Mouse (Mus musculus): ENCODE results near the gene Hoxc9. TPM values are rescaled to one million over a fixed set of nuclear protein-coding genes. Genes with fewer than 3 reads are reported as not detected.

Gene Hoxc9
- total and polyA plus RNA-seq, 3 experiments: 0.12 to 0.26 TPM; not detected in 1

GRCm38 (mm10) chr15:102967511-102968397, 8.5 kb upstream of the Hoxc9 start:
- Histone ChIP-seq H3K79me2 (replicated peaks; ENCODE audit: control insufficient read depth, extremely low read depth, insufficient read depth, poor library complexity, severe bottlenecking) (no peaks in the 10 kb centered on the region), H3K4me1 (ENCODE audit: control insufficient read depth in 1 of 2, insufficient read depth in 2 of 2) (peaks cover 9 to 28% of the 10 kb centered on the region in 2 experiments), H3K27me3 (replicated peaks) (peaks cover 95% of the 10 kb centered on the region), H3K36me3 (replicated peaks in 1 of 2; ENCODE audit: control insufficient read depth in 1 of 2, insufficient read depth in 1 of 2, low read length in 1 of 2) (no peaks in the 10 kb centered on the region), H3K9ac (ENCODE audit: insufficient read depth, low read depth) (no peak overlapping the region), H3K9me3 (replicated peaks; ENCODE audit: low read length) (no peaks in the 10 kb centered on the region), H3K4me2 (ENCODE audit: insufficient read depth, low read depth, poor library complexity, severe bottlenecking) (no peak overlapping the region), H3K27ac (ENCODE audit: insufficient read depth, low read depth) (no peak overlapping the region), H3K4me3 (replicated peaks in 1 of 3; ENCODE audit: low read depth in 2 of 3, low read length in 2 of 3, poor library complexity in 1 of 3) (no peak overlapping the region)
- no peak for DNase-seq (ENCODE audit: extremely low read depth)
- dilution Hi-C loops (cut with MboI; ENCODE audit: extremely low pct_ligation_motif_present, extremely low pct_unique_long_range_greater_than_20kb, low sequenced_read_pairs): no loop called here
- TF ChIP-seq SIN3A (IDR thresholded peaks at IDR 0.05; ENCODE audit: low read length): no peak
- TF ChIP-seq CTCF (conservative IDR thresholded peaks at IDR 0.05 in 1 of 2, IDR thresholded peaks at IDR 0.05 in 1 of 2; ENCODE audit: low read depth in 2 of 2, low read length in 2 of 2): no peak
- no peak for TF ChIP-seq POLR2AphosphoS2 (IDR thresholded peaks at IDR 0.05; ENCODE audit: low read depth, low read length)
- no peak for TF ChIP-seq POLR2A (IDR thresholded peaks at IDR 0.05; ENCODE audit: low read depth, low read length)
- TF ChIP-seq MYC (IDR thresholded peaks at IDR 0.05; ENCODE audit: low read depth, low read length): no peak
- no peak for TF ChIP-seq HCFC1 (IDR thresholded peaks at IDR 0.05; ENCODE audit: low read depth, low read length)
- no peak for TF ChIP-seq NELFE (IDR thresholded peaks at IDR 0.05; ENCODE audit: low read depth, low read length)
- TF ChIP-seq NRF1 (IDR thresholded peaks at IDR 0.05; ENCODE audit: low read depth, low read length): no peak
- no peak for TF ChIP-seq ZKSCAN1 (IDR thresholded peaks at IDR 0.05; ENCODE audit: borderline replicate concordance, low read depth, low read length)
- no peak for TF ChIP-seq MEF2A (IDR thresholded peaks at IDR 0.05; ENCODE audit: borderline replicate concordance, low read depth, low read length)
- in situ Hi-C loops (cut with MboI; ENCODE audit: low pct_ligation_motif_present, low pct_unique_long_range_greater_than_20kb, low sequenced_read_pairs): no loop called here

GRCm38 (mm10) chr15:102969296-102969695, 6.9 kb upstream of the Hoxc9 start:
- H3K36me3 ChIP-seq (replicated peaks in 1 of 2; ENCODE audit: control insufficient read depth in 1 of 2, insufficient read depth in 1 of 2, low read length in 1 of 2): no peaks in the 10 kb centered on the region
- H3K4me2 ChIP-seq (ENCODE audit: insufficient read depth, low read depth, poor library complexity, severe bottlenecking): no peak overlapping the region
- DNase-seq (ENCODE audit: extremely low read depth): no peak
- peaks cover 95% of the 10 kb centered on the region for H3K27me3 ChIP-seq (replicated peaks)
- dilution Hi-C loops (cut with MboI; ENCODE audit: extremely low pct_ligation_motif_present, extremely low pct_unique_long_range_greater_than_20kb, low sequenced_read_pairs): no loop called here
- no peak overlapping the region for H3K4me3 ChIP-seq (replicated peaks in 1 of 3; ENCODE audit: low read depth in 2 of 3, low read length in 2 of 3, poor library complexity in 1 of 3)
- no peak for TF ChIP-seq MAFK (IDR thresholded peaks at IDR 0.05; ENCODE audit: insufficient replicate concordance, low read length)
- TF ChIP-seq CTCF (conservative IDR thresholded peaks at IDR 0.05 in 1 of 2, IDR thresholded peaks at IDR 0.05 in 1 of 2; ENCODE audit: low read depth in 2 of 2, low read length in 2 of 2): no peak
- no peak for TF ChIP-seq USF1 (IDR thresholded peaks at IDR 0.05; ENCODE audit: low read depth, low read length)
- no peak for TF ChIP-seq HCFC1 (IDR thresholded peaks at IDR 0.05; ENCODE audit: low read depth, low read length)
- TF ChIP-seq JUND (conservative IDR thresholded peaks at IDR 0.05; ENCODE audit: low read depth, low read length): no peak
- no peak for TF ChIP-seq POLR2AphosphoS2 (IDR thresholded peaks at IDR 0.05; ENCODE audit: low read depth, low read length)
- TF ChIP-seq MAZ (IDR thresholded peaks at IDR 0.05; ENCODE audit: low read depth, low read length): no peak
- no peak for TF ChIP-seq POLR2A (IDR thresholded peaks at IDR 0.05; ENCODE audit: low read depth, low read length)
- TF ChIP-seq MYC (IDR thresholded peaks at IDR 0.05; ENCODE audit: low read depth, low read length): no peak
- no peak for TF ChIP-seq USF2 (conservative IDR thresholded peaks at IDR 0.05; ENCODE audit: low read depth, low read length)
- TF ChIP-seq SMC3 (IDR thresholded peaks at IDR 0.05; ENCODE audit: low read depth, low read length): no peak
- TF ChIP-seq ELF1 (IDR thresholded peaks at IDR 0.05; ENCODE audit: low read depth, low read length): no peak
- no peak for TF ChIP-seq ZKSCAN1 (IDR thresholded peaks at IDR 0.05; ENCODE audit: borderline replicate concordance, low read depth, low read length)
- TF ChIP-seq TBP (conservative IDR thresholded peaks at IDR 0.05; ENCODE audit: low read depth, low read length): no peak
- no peak for TF ChIP-seq TCF12 (IDR thresholded peaks at IDR 0.05; ENCODE audit: low read depth, low read length)
- TF ChIP-seq UBTF (IDR thresholded peaks at IDR 0.05; ENCODE audit: low read depth, low read length): no peak
- no peak for TF ChIP-seq BHLHE40 (IDR thresholded peaks at IDR 0.05; ENCODE audit: low read depth, low read length)
- TF ChIP-seq CHD2 (IDR thresholded peaks at IDR 0.05; ENCODE audit: low read length): no peak
- TF ChIP-seq RCOR1 (conservative IDR thresholded peaks at IDR 0.05; ENCODE audit: low read depth, low read length): no peak
- TF ChIP-seq ZC3H11A (IDR thresholded peaks at IDR 0.05; ENCODE audit: low read depth, low read length): no peak
- peaks cover 9 to 17% of the 10 kb centered on the region in 2 experiments for H3K4me1 ChIP-seq (ENCODE audit: control insufficient read depth in 1 of 2, insufficient read depth in 2 of 2)
- H3K9ac ChIP-seq (ENCODE audit: insufficient read depth, low read depth): no peak overlapping the region
- H3K27ac ChIP-seq (ENCODE audit: insufficient read depth, low read depth): no peak overlapping the region
- in situ Hi-C loops (cut with MboI; ENCODE audit: low pct_ligation_motif_present, low pct_unique_long_range_greater_than_20kb, low sequenced_read_pairs): no loop called here
- H3K9me3 ChIP-seq (replicated peaks; ENCODE audit: low read length): no peaks in the 10 kb centered on the region
- H3K79me2 ChIP-seq (replicated peaks; ENCODE audit: control insufficient read depth, extremely low read depth, insufficient read depth, poor library complexity, severe bottlenecking): no peaks in the 10 kb centered on the region

All from CH12.LX (cell line).